Mouse (Mus musculus): Measurements from ENCODE around the gene Lpar5.

GRCm38 (mm10) chr6:125073825-125074224, 6.1 kb downstream of the Lpar5 start:
- TF ChIP-seq CTCF (IDR thresholded peaks at IDR 0.05; ENCODE audit: borderline replicate concordance, control insufficient read depth, extremely low read depth, insufficient read depth, low read length, poor library complexity) (no peak), POLR2A (IDR thresholded peaks at IDR 0.05; ENCODE audit: control insufficient read depth, extremely low read depth, insufficient read depth, low read length, poor library complexity) (no peak)
